Mouse (Mus musculus): ENCODE results near the gene Tet2.
A peak's percentile ranks its signal among the peaks of the same experiment; 100 is the strongest.
"Not testable (repeated sequence)": the region's sequence is repeated elsewhere in the genome, so short reads cannot be mapped to it uniquely, and the experiment has no call there.

The Tet2 gene

DNA sequence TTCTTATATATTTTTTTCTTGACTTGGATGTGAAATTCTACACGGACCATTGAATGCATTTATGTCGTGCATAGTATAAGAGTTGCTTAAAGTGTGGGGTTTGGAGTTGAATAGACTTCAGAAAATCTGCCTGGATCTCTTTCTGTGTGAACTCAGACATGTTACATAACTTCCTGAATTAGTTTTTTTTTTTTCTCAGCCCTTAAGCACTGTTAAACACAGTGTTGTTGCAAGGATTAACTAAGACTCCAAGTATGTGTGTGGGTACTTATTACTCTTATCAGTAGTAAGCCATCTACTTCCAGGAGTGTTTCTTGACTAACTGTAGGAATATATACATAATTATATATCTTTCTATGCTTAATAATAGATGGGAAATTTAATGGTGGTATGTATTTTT lies 3.7 kb upstream of the Tet2 start:
- DNase-seq (ENCODE audit: low spot score) = no peak

GRCm38 (mm10) chr3:133546790-133547189 lies 1.9 kb upstream of the Tet2 start:
- DNase-seq (ENCODE audit: low spot score) = no peak

- DNase-seq (ENCODE audit: low spot score) = no peak
Measured at GRCm38 (mm10) chr3:133545304-133545666, 346 bp upstream of the Tet2 start.

DNA sequence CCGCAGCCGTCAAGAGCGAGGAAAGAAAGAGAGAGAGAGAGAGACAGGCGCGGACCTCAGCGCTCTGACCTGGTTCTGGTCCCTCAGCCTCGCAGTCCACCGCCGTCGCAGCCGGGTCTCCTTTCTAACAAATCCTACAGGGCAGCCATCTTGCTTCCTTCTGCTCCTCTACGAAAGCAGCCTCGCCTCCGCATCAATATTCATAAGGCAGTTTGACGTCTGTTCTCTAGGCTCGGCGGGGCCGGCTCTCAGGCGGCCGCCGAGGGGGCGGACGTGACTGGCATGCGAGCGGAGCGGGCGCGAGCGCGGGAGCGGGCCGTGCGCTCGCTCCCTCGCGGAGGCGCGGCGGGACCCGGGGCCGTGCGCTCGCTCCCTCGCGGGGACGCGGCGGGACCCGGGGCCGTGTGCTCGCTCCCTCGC lies 798 bp downstream of the Tet2 start:
- DNase-seq (ENCODE audit: low spot score) = peak; percentile 23

- no peak for DNase-seq (ENCODE audit: low spot score)
Measured at GRCm38 (mm10) chr3:133543101-133544020, 1.6 kb downstream of the Tet2 start.

- DNase-seq (ENCODE audit: low spot score) = no peak
Measured at GRCm38 (mm10) chr3:133542084-133542483, 2.9 kb downstream of the Tet2 start.

GRCm38 (mm10) chr3:133541000-133541399 lies 3.9 kb downstream of the Tet2 start:
- DNase-seq (ENCODE audit: low spot score) = no peak

GRCm38 (mm10) chr3:133539991-133540390 lies 4.9 kb downstream of the Tet2 start:
- DNase-seq (ENCODE audit: low spot score) = no peak

GRCm38 (mm10) chr3:133538499-133538898 lies 6.4 kb downstream of the Tet2 start:
- DNase-seq (ENCODE audit: low spot score) = not testable (repeated sequence)

- no peak for DNase-seq (ENCODE audit: low spot score)
Measured at GRCm38 (mm10) chr3:133535644-133536043, 9.3 kb downstream of the Tet2 start.

DNA sequence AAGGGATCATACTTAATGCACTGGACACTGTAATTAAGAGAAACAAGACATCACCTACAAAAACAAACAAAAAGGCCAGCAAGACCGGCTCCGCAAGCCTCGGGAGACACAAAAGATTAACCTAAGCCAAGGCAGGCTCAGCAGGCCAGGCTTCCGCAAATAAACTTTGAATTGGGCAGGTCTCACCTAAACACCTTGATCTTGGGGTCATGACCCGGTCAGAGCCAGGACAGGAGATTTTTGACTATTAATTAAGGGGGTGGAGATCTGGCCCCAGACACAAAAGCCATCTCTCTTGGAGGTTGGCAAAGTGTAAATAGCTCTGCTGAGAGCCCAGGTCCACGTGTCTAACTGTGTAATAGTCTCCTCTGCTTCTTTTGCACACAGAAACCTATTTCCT lies 10.9 kb downstream of the Tet2 start:
- DNase-seq (ENCODE audit: low spot score) = no peak

GRCm38 (mm10) chr3:133533272-133533995 lies 11.5 kb downstream of the Tet2 start:
- no peak for DNase-seq (ENCODE audit: low spot score)

DNA sequence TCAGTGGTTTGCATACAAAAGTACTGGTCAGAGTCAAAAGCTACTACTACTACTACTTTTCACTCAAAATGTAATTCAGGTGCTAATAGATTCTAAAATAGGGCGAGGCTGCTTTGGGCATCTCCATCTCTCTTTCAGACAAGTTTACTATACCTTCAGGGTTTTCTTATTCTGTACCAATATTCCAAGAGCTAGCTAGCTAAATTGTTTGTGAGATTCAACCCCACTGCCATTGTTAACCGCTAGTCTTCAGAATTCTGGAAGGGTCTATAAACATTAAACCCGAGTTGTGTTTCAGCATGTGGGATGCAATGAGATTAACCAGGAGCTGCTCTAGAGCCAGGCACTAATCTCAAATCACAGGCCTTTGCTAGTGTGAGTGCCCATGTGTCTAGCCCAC lies 12.1 kb downstream of the Tet2 start:
- DNase-seq (ENCODE audit: low spot score) = no peak

DNA sequence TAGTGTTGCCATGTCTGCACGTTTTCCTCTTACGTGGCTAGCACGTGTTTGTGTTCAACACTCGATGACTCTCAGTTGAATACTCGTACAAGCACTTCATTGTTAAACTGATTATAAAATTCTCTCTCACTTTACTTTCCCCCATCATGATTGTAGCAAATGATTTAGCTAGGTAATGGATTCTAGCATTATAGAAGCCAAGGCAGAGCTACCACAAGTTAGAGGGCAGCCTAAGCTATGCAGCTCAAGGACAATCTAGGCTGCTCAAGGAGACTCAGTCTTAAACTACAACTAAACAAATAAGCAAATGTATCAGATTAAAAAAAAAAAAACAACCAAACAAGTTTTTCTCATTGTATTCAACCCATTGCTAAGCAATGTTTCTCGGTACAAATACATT lies 12.7 kb downstream of the Tet2 start:
- no peak for DNase-seq (ENCODE audit: low spot score)

DNA sequence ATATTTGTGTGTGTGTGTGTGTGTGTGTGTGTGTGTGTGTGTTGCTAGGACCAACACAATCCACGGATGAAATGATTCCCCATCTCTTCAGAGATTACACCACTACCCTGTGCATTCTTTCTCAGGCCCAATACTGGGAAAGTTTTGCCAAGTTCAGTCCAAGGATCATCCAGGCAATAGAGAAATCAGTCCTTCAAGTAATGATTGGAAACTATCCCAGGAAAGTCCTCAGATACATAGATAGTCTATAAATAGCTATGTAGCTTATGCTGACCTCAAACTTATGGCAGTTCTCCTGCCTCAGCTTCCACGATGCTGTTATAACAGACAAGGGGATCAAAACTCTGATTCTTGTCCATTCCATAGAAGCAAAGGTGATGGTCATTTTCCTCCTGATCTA lies 13.8 kb downstream of the Tet2 start:
- DNase-seq (ENCODE audit: low spot score) = no peak

DNA sequence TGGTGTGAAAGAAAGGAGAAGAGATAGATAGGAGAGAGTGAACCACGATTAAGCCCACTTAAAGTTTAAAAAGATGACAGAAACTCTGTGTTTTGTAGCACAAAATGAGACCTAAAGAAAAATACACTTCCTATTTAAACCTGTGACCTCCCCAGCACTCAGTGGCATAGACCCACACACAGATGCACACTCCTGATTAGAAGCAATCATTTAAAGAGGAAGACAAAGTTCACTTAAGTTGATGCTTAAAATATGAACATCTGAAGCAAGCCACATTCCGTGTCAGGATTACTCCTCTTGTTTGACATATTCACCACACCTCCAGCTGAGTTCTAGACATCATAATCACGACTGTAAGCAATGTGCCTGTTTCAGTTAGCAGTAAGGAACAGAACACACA lies 14.3 kb downstream of the Tet2 start:
- DNase-seq (ENCODE audit: low spot score) = no peak

DNA sequence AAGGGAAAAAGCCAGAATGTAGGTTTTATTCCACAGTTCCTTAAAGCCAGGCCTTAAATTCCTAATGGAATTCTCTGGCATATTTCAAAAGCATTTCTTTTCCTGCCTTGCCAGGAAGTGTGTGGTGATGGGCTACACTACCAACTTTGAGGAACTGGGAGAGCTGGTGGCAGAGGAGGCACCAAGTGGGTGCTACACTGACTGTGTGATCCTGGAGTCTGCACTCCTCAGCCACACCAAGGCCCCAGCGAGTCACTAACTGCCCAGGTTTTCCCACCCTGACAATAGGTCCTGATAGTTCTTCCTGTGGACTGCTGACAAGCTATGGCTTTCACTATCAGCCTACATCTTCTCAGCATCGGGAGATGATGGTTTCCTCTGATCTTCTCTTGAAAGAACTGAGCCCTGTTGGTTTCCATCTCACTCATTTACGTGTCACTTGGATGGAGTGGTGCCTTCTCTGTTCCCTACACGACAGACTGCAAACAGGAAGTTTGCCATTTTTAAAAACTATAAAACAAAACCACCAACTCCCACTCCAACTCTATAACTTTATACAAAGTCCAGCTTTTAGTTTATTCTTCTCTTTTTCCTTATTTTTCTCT lies 18.7 kb downstream of the Tet2 start:
- DNase-seq (ENCODE audit: low spot score) = no peak

- DNase-seq (ENCODE audit: low spot score) = no peak
Measured at GRCm38 (mm10) chr3:133525578-133525977, 19.4 kb downstream of the Tet2 start.

DNA sequence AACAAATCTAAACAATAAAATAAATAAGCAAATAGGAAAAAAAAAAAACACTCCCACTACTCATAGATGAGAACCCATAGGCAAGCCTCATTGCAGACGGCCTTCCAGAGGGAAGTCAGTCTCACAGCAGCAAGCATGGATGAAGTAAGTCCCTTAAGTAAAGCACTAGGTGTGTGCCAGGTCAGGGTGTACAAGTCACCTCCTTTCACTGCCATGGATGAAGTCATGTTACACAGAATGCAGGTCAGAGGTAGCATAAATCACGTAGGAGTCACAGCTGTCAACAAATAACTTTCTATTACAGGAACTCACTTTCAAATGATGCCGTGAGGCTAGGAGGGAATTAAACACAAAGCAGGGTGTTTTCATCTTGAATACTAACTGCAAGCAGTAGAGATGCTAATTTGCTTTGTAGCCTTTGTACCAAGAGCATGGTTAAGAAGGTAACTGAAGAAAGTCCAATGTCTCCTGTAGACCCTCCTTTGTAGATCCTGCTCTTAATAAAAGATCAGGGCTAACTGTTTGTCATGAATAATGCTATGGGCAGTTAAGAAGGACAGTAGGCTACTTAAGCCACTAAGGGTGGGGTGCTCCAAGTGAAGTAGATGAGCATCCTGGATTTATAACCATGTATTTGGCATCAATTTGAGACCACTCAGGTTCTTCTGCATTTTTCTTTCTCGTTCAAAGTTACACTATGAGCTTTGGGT lies 20.4 kb downstream of the Tet2 start:
- DNase-seq (ENCODE audit: low spot score) = no peak

DNA sequence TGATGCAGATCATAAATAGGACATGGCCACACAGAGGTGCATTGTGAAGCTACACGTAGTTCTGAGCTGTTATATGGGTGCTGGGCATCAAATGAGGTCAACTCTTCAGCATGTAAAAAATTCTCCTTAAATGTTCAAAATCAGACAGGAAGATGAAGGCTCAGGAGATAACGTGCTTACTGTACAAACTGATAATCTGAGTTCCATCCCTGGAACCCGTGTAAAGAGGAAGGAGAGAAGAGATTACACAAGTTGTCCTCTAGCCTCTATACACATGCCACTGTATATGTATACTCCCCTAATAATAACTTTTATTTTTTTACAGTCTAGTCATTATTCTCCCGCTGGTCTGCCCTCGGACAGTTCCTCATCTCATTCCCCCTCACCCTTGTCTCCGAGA lies 21.7 kb downstream of the Tet2 start:
- DNase-seq (ENCODE audit: low spot score) = no peak

DNA sequence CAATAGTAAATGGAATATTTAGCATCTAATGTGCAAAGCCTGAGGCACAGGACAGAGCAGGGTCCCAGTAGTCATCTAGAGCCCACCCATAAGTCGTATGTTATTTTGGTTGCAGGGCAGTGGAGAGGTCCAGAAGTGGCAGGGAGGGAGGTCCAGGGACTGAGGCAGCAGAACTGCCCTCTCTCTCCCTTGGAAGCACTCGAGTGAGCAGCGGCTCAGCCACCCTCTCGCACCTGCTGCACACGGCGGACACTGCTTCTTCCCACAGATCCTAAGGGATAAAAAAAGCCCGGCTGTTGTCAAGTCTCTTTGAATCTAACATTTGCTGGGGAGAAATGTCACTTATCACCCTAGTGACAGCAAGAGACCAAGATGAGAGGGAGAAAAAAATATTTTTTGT lies 22.6 kb downstream of the Tet2 start:
- no peak for DNase-seq (ENCODE audit: low spot score)

- DNase-seq (ENCODE audit: low spot score) = no peak
Measured at GRCm38 (mm10) chr3:133518801-133519200, 26.1 kb downstream of the Tet2 start.

All from urinary bladder, postnatal 10 days (tissue).